Mouse (Mus musculus): Measurements from ENCODE around the gene Mindy4. TPM values are rescaled to one million over a fixed set of nuclear protein-coding genes. Genes with fewer than 3 reads are reported as not detected.

Mindy4 gene
- polyA plus RNA-seq, 1 experiment from 2014 or later, result 2.9 TPM

- H3K27me3 ChIP-seq (ENCODE audit: control insufficient read depth, insufficient read depth, low read length), result no peaks in the 10 kb centered on the region
- no peaks in the 10 kb centered on the region for H3K36me3 ChIP-seq (ENCODE audit: control insufficient read depth, insufficient read depth, low read length)
- 0 out of 2 replicates have a peak, but pooled peaks cover 6% of the 10 kb centered on the region for H3K4me1 ChIP-seq (replicated peaks; ENCODE audit: control insufficient read depth, insufficient read depth)
- 44% methylated on average over 6 of the region's 6 CpGs for WGBS
- TF ChIP-seq CTCF (IDR thresholded peaks at IDR 0.05; ENCODE audit: low read depth) (no peak), EP300 (optimal IDR thresholded peaks at IDR 0.05) (no peak)
- H3K4me2 ChIP-seq (replicated peaks; ENCODE audit: low read depth), result no peak overlapping the region
- no peak overlapping the region for H3K4me3 ChIP-seq (ENCODE audit: low read depth, low read length)
- ATAC-seq (ENCODE audit: low FRiP score, low TSS enrichment) (no peak), DNase-seq (ENCODE audit: low spot score) (no peak)
- H3K9ac ChIP-seq (ENCODE audit: low read length), result no peak overlapping the region
- no peaks in the 10 kb centered on the region for H3K9me3 ChIP-seq (ENCODE audit: control insufficient read depth, low read length)
- H3K27ac ChIP-seq (replicated peaks), result peak overlapping the region; percentile 30; the same call in 1 of the 2 replicates
Measured at GRCm38 (mm10) chr6:55332773-55333109, 129.6 kb downstream of the Mindy4 start.

- ATAC-seq (ENCODE audit: low FRiP score, low TSS enrichment) (peak; percentile 81), DNase-seq (ENCODE audit: low spot score) (peak; percentile 73)
- WGBS, result 5% methylated on average over 12 of the region's 12 CpGs
- Histone ChIP-seq H3K4me1 (replicated peaks; ENCODE audit: control insufficient read depth, insufficient read depth) (peaks cover 6% of the 10 kb centered on the region; the same call in 1 of the 2 replicates), H3K36me3 (ENCODE audit: control insufficient read depth, insufficient read depth, low read length) (no peaks in the 10 kb centered on the region), H3K4me2 (replicated peaks; ENCODE audit: low read depth) (peak within 1 kb of the TSS; percentile 27), H3K9ac (ENCODE audit: low read length) (no peak within 1 kb of the TSS; the same call in 1 of the 2 replicates), H3K4me3 (ENCODE audit: low read depth, low read length) (peak within 1 kb of the TSS; percentile 17; the same call in 1 of the 2 replicates), H3K27me3 (ENCODE audit: control insufficient read depth, insufficient read depth, low read length) (no peaks in the 10 kb centered on the region), H3K27ac (replicated peaks) (0 out of 2 replicates have a peak within 1 kb of the TSS, but pooled peaks have one; percentile 18), H3K9me3 (ENCODE audit: control insufficient read depth, low read length) (no peaks in the 10 kb centered on the region)
- TF ChIP-seq CTCF (IDR thresholded peaks at IDR 0.05; ENCODE audit: low read depth) (0 out of 2 replicates have a peak, but pooled peaks have one; percentile 5), EP300 (optimal IDR thresholded peaks at IDR 0.05) (no peak)
Measured at GRCm38 (mm10) chr6:55335989-55336514, 132.9 kb downstream of the Mindy4 start, which contains the start of gene Aqp1. Gene Aqp1, plus strand, starts transcription at chr6:55336432.

GRCm38 (mm10) chr6:55337242-55337641, 134.1 kb downstream of the Mindy4 start:
- Histone ChIP-seq H3K27me3 (ENCODE audit: control insufficient read depth, insufficient read depth, low read length) (no peaks in the 10 kb centered on the region), H3K27ac (replicated peaks) (no peak overlapping the region), H3K9ac (ENCODE audit: low read length) (no peak overlapping the region), H3K4me1 (replicated peaks; ENCODE audit: control insufficient read depth, insufficient read depth) (peaks cover 4% of the 10 kb centered on the region), H3K36me3 (ENCODE audit: control insufficient read depth, insufficient read depth, low read length) (no peaks in the 10 kb centered on the region), H3K4me2 (replicated peaks; ENCODE audit: low read depth) (peak overlapping the region; percentile 2), H3K9me3 (ENCODE audit: control insufficient read depth, low read length) (no peaks in the 10 kb centered on the region), H3K4me3 (ENCODE audit: low read depth, low read length) (peak overlapping the region; percentile 17; the same call in 1 of the 2 replicates)
- ATAC-seq (ENCODE audit: low FRiP score, low TSS enrichment) (no peak), DNase-seq (ENCODE audit: low spot score) (no peak)
- no peak for TF ChIP-seq EP300 (optimal IDR thresholded peaks at IDR 0.05)
- TF ChIP-seq CTCF (IDR thresholded peaks at IDR 0.05; ENCODE audit: low read depth), result no peak
- 85% methylated on average over 5 of the region's 5 CpGs for WGBS

GRCm38 (mm10) chr6:55338077-55338476, 134.9 kb downstream of the Mindy4 start:
- H3K27me3 ChIP-seq (ENCODE audit: control insufficient read depth, insufficient read depth, low read length), result no peaks in the 10 kb centered on the region
- H3K4me1 ChIP-seq (replicated peaks; ENCODE audit: control insufficient read depth, insufficient read depth), result peaks cover 6% of the 10 kb centered on the region
- H3K4me2 ChIP-seq (replicated peaks; ENCODE audit: low read depth), result peak overlapping the region; percentile 17; the same call in 1 of the 2 replicates
- H3K27ac ChIP-seq (replicated peaks), result no peak overlapping the region
- H3K9me3 ChIP-seq (ENCODE audit: control insufficient read depth, low read length), result no peaks in the 10 kb centered on the region
- 53% methylated on average over 6 of the region's 6 CpGs for WGBS
- no peaks in the 10 kb centered on the region for H3K36me3 ChIP-seq (ENCODE audit: control insufficient read depth, insufficient read depth, low read length)
- no peak for ATAC-seq (ENCODE audit: low FRiP score, low TSS enrichment)
- no peak for TF ChIP-seq CTCF (IDR thresholded peaks at IDR 0.05; ENCODE audit: low read depth)
- TF ChIP-seq EP300 (optimal IDR thresholded peaks at IDR 0.05), result no peak
- H3K9ac ChIP-seq (ENCODE audit: low read length), result no peak overlapping the region
- DNase-seq (ENCODE audit: low spot score), result no peak
- H3K4me3 ChIP-seq (ENCODE audit: low read depth, low read length), result peak overlapping the region; percentile 22; the same call in 1 of the 2 replicates

GRCm38 (mm10) chr6:55338934-55339825, 136.0 kb downstream of the Mindy4 start:
- H3K4me3 ChIP-seq (ENCODE audit: low read depth, low read length), result no peak overlapping the region
- no peaks in the 10 kb centered on the region for H3K9me3 ChIP-seq (ENCODE audit: control insufficient read depth, low read length)
- no peak overlapping the region for H3K27ac ChIP-seq (replicated peaks)
- 55% methylated on average over 9 of the region's 9 CpGs for WGBS
- no peak overlapping the region for H3K9ac ChIP-seq (ENCODE audit: low read length)
- H3K4me1 ChIP-seq (replicated peaks; ENCODE audit: control insufficient read depth, insufficient read depth), result peaks cover 6% of the 10 kb centered on the region
- no peaks in the 10 kb centered on the region for H3K36me3 ChIP-seq (ENCODE audit: control insufficient read depth, insufficient read depth, low read length)
- DNase-seq (ENCODE audit: low spot score) (no peak), ATAC-seq (ENCODE audit: low FRiP score, low TSS enrichment) (no peak)
- TF ChIP-seq EP300 (optimal IDR thresholded peaks at IDR 0.05) (no peak), CTCF (IDR thresholded peaks at IDR 0.05; ENCODE audit: low read depth) (no peak)
- no peaks in the 10 kb centered on the region for H3K27me3 ChIP-seq (ENCODE audit: control insufficient read depth, insufficient read depth, low read length)
- no peak overlapping the region for H3K4me2 ChIP-seq (replicated peaks; ENCODE audit: low read depth)

Data from stomach, postnatal 0 days (tissue).